Mouse (Mus musculus): Measurements from ENCODE around the gene Syn3.

- TF ChIP-seq POLR2A (IDR thresholded peaks at IDR 0.05; ENCODE audit: control insufficient read depth, extremely low read depth, insufficient read depth, low read length, poor library complexity): no peak
- no peak for TF ChIP-seq CTCF (IDR thresholded peaks at IDR 0.05; ENCODE audit: borderline replicate concordance, control insufficient read depth, extremely low read depth, insufficient read depth, low read length, poor library complexity)
Observed at GRCm38 (mm10) chr10:86397577-86398346, 100.9 kb downstream of the Syn3 start.

Data from thymus, adult 2 months (tissue).